ENCODE assay signal across 16 mouse cellular contexts in genomic region chr15:15148791-15149190, GRCm38 (mm10).
"Had no signal": no experiment of that assay in that cellular context is flagged by ENCODE, and none has a peak within 500 bp of the region (broad histone marks: within the 10 kb centered on the region; RNA-seq: fewer than 3 reads in every experiment).

No protein-coding gene starts in this region.

- DNase-seq: heart, postnatal 10 days; heart, postnatal 14 days; heart, postnatal 36 days; heart, postnatal 4 days; kidney, adult 11 months; kidney, adult 18-20 months; kidney, adult 2 months; kidney, adult 8-10 months; kidney, adult 9 months; kidney, postnatal 10 days; kidney, postnatal 14 days; kidney, postnatal 25 days; kidney, postnatal 36 days; kidney, postnatal 4 days; layer of hippocampus, adult 9-11 months; layer of hippocampus, postnatal 36 days had no signal
